ENCODE assay signal across 12 mouse cellular contexts in the genomic region with DNA sequence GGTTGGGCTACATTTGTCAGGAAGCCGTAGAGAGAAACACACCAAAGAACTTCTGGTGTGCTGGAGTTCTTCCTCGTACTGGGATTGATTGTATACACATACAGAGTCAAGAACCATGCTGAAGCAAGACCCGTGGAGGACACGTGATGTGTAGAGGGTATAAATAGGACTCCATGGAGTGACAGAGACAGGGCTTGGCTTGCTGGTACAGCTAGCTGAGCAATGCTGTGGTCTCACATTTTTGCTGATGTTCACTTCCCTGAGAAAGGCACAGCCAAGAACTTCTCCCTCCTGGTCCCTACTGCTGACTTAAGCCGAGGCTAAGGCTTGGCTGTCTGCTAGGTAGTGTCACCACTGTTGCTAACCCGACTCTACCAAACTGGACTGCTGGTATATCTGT. TPM values are rescaled to one million over a fixed set of nuclear protein-coding genes. Genes with fewer than 3 reads are reported as not detected.
DNase-seq lines count a peak whose midpoint lies in the region; ATAC-seq and TF ChIP-seq lines count a peak whose summit lies in the region.
"Had no signal": no experiment of that assay in that cellular context is flagged by ENCODE, and none has a peak within 500 bp of the region (broad histone marks: within the 10 kb centered on the region; RNA-seq: fewer than 3 reads in every experiment).

No protein-coding gene starts in this region.

- peak overlapping the region; percentile 94 for H3K27ac ChIP-seq in bone marrow macrophage, adult 2 months (ENCODE audit: insufficient read depth, low read depth, low read length)
- H3K27ac ChIP-seq: liver, embryonic 14.5 days had no signal

- peaks cover 22% of the 10 kb centered on the region for H3K4me1 ChIP-seq in bone marrow macrophage, adult 2 months (ENCODE audit: control insufficient read depth, insufficient read depth, low read length)

- no peak for TF ChIP-seq POLR2A in bone marrow macrophage, adult 2 months (IDR thresholded peaks at IDR 0.05; ENCODE audit: borderline replicate concordance, low read depth, low read length)

- peak; percentile 79 for DNase-seq in gastrocnemius, adult 18-20 months (ENCODE audit: low spot score)
- no peak for DNase-seq in gastrocnemius, postnatal 4 days (ENCODE audit: low spot score in 2 of 2)
- peak; percentile 73 for DNase-seq in heart, adult 8-10 months (ENCODE audit: low spot score)
- DNase-seq in heart, postnatal 4 days: peak; percentile 23
- DNase-seq in cerebellum, postnatal 25 days: no peak
- DNase-seq in right cerebral cortex, postnatal 25 days: no peak
- DNase-seq: B cell, adult 2 months; kidney, adult 9 months had no signal

- no peak for ATAC-seq in megakaryocyte-erythroid progenitor cell, adult 5-6 weeks (replicated peaks; ENCODE audit: low FRiP score, low TSS enrichment, poor library complexity, severe bottlenecking)
- ATAC-seq: activated CD4-positive, CD25-positive, alpha-beta regulatory T cell, adult 4 months had no signal

- TF ChIP-seq CTCF in bone marrow macrophage, adult 2 months (IDR thresholded peaks at IDR 0.05; ENCODE audit: low read depth, low read length): no peak

- peak overlapping the region; percentile 16 for H3K4me3 ChIP-seq in bone marrow macrophage, adult 2 months (ENCODE audit: insufficient read depth, low read length)

RNA-seq across cellular contexts. Expression of gene Mon2, which starts 15.5 kb away (rescaled TPM):
- total RNA-seq in gastrocnemius, adult 18-20 months (2021): 10 to 100 TPM; 31.4 to 34.8 TPM
- 10 to 100 TPM; 63.0 to 70.4 TPM for total RNA-seq in gastrocnemius, postnatal 4 days (2021)
- polyA plus RNA-seq in bone marrow macrophage, adult 2 months (2012; ENCODE audit: insufficient read depth, insufficient read length, missing spikeins): 85.9 and 95.3 TPM in 2 replicates
- 10 to 100 TPM; 36.2 to 47.2 (median 40.1) TPM for total RNA-seq in heart, adult 8-10 months (2022)
- 10 to 100 TPM; 45.0 to 45.9 TPM for total RNA-seq in heart, postnatal 4 days (2021)
- 48.0 and 54.4 TPM in 2 replicates for total RNA-seq in megakaryocyte-erythroid progenitor cell, adult 5-6 weeks (2014; fragmentation: Nextera tagmentation)
- 39.5 and 52.1 TPM in 2 replicates for total RNA-seq in megakaryocyte-erythroid progenitor cell, adult 5-6 weeks (2017)

Comparison
In these comparisons a context has a peak if more than half of its experiments do, and no peak if none do; other contexts are left out.
1. DNase-seq: peak in gastrocnemius, adult 18-20 months (single experiment), heart, adult 8-10 months (single experiment) and heart, postnatal 4 days (single experiment); none in gastrocnemius, postnatal 4 days (0 of 2), cerebellum, postnatal 25 days (0 of 2) and right cerebral cortex, postnatal 25 days (single experiment).